Mouse (Mus musculus) hindbrain, embryonic 12.5 days (tissue): ENCODE measurements around the gene Ear2. TPM values are rescaled to one million over a fixed set of nuclear protein-coding genes. Genes with fewer than 3 reads are reported as not detected.

ENCODE experiments used
- polyA plus RNA-seq: library from polyadenylated mRNA; unstranded; fragments of >200 nt; fragmentation: Nextera tagmentation; extraction: Ambion mirVana; gene quantifications from 2 replicates; pipeline ENCODE4 v1.2.1, GENCODE M21; 2016

The Ear2 gene
- polyA plus RNA-seq, 1 experiment from 2014 or later = not detected

Other genes with a start within 250 kb of the Ear2 start
- gene Ear1, start 227.1 kb upstream of the Ear2 start, polyA plus RNA-seq = not detected in 2 replicates
- gene Ear10, start 179.1 kb upstream of the Ear2 start, polyA plus RNA-seq = not detected in 2 replicates
- gene Gm8113, start 177.3 kb upstream of the Ear2 start, polyA plus RNA-seq = 8.1 and 12.1 TPM in 2 replicates
- not detected in 2 replicates for gene Ang5, start 145.6 kb upstream of the Ear2 start, polyA plus RNA-seq
- not detected in 2 replicates for gene Ang6, start 100.4 kb upstream of the Ear2 start, polyA plus RNA-seq
- gene Gm3327, start 21.2 kb downstream of the Ear2 start, polyA plus RNA-seq = not detected in 2 replicates
- gene Gm8212, start 95.0 kb downstream of the Ear2 start, polyA plus RNA-seq = not detected in 2 replicates
- gene 4930503E14Rik, start 110.6 kb downstream of the Ear2 start, polyA plus RNA-seq = not detected in 2 replicates
- not detected in 2 replicates for gene Gm8220, start 182.9 kb downstream of the Ear2 start, polyA plus RNA-seq
- not detected in 2 replicates for gene Gm5930, start 235.9 kb downstream of the Ear2 start, polyA plus RNA-seq